ENCODE assay signal across 11 mouse cellular contexts in the genomic region with DNA sequence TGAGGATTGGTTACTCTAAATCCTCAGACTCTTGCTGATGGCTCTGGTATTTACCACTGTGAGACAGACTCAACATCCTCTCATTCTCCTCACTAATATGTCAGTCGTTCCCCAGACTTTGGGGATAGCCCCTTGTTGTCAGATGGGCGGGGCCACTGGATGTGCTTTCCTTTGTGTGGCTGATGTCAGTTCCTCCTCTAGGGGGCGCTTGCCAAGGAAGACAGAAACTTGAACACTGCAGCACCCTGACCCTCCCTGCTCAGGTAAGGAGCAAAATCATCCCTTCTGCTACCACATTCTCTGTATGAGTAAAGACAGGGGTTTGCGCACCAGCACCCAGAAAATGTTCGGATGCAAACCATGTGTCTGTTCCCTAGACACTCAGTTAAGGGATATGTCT.
A peak's percentile ranks its signal among the peaks of the same experiment; 100 is the strongest.
DNase-seq lines count a peak whose midpoint lies in the region; ATAC-seq and TF ChIP-seq lines count a peak whose summit lies in the region.
"Had no signal": no experiment of that assay in that cellular context is flagged by ENCODE, and none has a peak within 500 bp of the region (broad histone marks: within the 10 kb centered on the region; RNA-seq: fewer than 3 reads in every experiment).

No protein-coding gene starts in this region.

- peak; percentile 37; the same call in 1 of the 2 replicates for TF ChIP-seq CTCF in liver, adult 2 months (IDR thresholded peaks at IDR 0.05; ENCODE audit: low read depth, low read length)
- TF ChIP-seq CTCF in brain, embryonic 14.5 days (IDR thresholded peaks at IDR 0.05; ENCODE audit: borderline replicate concordance, extremely low read depth, insufficient read depth, insufficient read length): peak; percentile 39; the same call in 1 of the 2 replicates

- no peak overlapping the region for H3K27ac ChIP-seq in liver, adult 2 months (replicated peaks; ENCODE audit: insufficient read depth, low read depth, low read length)
- H3K27ac ChIP-seq in liver, embryonic 12.5 days: no peak overlapping the region
- H3K27ac ChIP-seq: heart, embryonic 13.5 days; intestine, embryonic 15.5 days had no signal

- WGBS in liver, adult 2 months: 72% methylated on average over 5 of the region's 5 CpGs
- 47% methylated on average over 5 of the region's 5 CpGs for WGBS in liver, embryonic 12.5 days (ENCODE audit: insufficient replicate concordance)

- ATAC-seq in liver, embryonic 12.5 days: no peak
- no peak for ATAC-seq in cerebellum, adult (ENCODE audit: insufficient number of reproducible peaks, low FRiP score, low TSS enrichment)
- ATAC-seq: intestine, embryonic 15.5 days had no signal

- H3K79me2 ChIP-seq in liver, adult 2 months (ENCODE audit: control insufficient read depth, insufficient read depth, low read length): no peaks in the 10 kb centered on the region

- peak; percentile 82 for DNase-seq in heart, adult 11 months
- DNase-seq in heart, adult 9 months (ENCODE audit: low spot score in 2 of 2): no peak
- no peak for DNase-seq in liver, adult 2 months (ENCODE audit: extremely low read depth, low read depth, low spot score)
- DNase-seq in brain, embryonic 14.5 days (ENCODE audit: low read depth): no peak
- peak; percentile 32 for DNase-seq in retina, postnatal 1 day
- no peak for DNase-seq in spleen, postnatal 36 days (ENCODE audit: low spot score in 2 of 2)
- DNase-seq: right cerebral cortex, adult 18-20 months had no signal

- H3K27me3 ChIP-seq in liver, adult 2 months (ENCODE audit: control insufficient read depth, insufficient read depth, low read length): no peaks in the 10 kb centered on the region
- no peaks in the 10 kb centered on the region for H3K27me3 ChIP-seq in liver, embryonic 12.5 days (replicated peaks)
- H3K27me3 ChIP-seq: heart, embryonic 13.5 days; intestine, embryonic 15.5 days had no signal

- no peak overlapping the region for H3K4me3 ChIP-seq in liver, adult 2 months (ENCODE audit: insufficient read depth, low read depth, low read length)
- H3K4me3 ChIP-seq in liver, embryonic 12.5 days: no peak overlapping the region
- H3K4me3 ChIP-seq: heart, embryonic 13.5 days; intestine, embryonic 15.5 days had no signal

- H3K4me2 ChIP-seq in liver, embryonic 12.5 days: no peak overlapping the region
- H3K4me2 ChIP-seq: heart, embryonic 13.5 days; intestine, embryonic 15.5 days had no signal

- H3K9me3 ChIP-seq in liver, embryonic 12.5 days (replicated peaks): no peaks in the 10 kb centered on the region
- H3K9me3 ChIP-seq: heart, embryonic 13.5 days; intestine, embryonic 15.5 days had no signal

- no peaks in the 10 kb centered on the region for H3K4me1 ChIP-seq in liver, adult 2 months (ENCODE audit: control insufficient read depth, insufficient read depth, low read length)
- no peaks in the 10 kb centered on the region for H3K4me1 ChIP-seq in liver, embryonic 12.5 days
- H3K4me1 ChIP-seq: intestine, embryonic 15.5 days had no signal

- TF ChIP-seq POLR2A in liver, adult 2 months (IDR thresholded peaks at IDR 0.05; ENCODE audit: extremely low read depth, insufficient read depth, low read length): no peak
- TF ChIP-seq POLR2A in brain, embryonic 14.5 days (IDR thresholded peaks at IDR 0.05; ENCODE audit: borderline replicate concordance, extremely low read depth, insufficient read depth, insufficient read length, poor library complexity, severe bottlenecking): no peak

- no peaks in the 10 kb centered on the region for H3K36me3 ChIP-seq in liver, adult 2 months (ENCODE audit: control insufficient read depth, insufficient read depth, low read length)
- H3K36me3 ChIP-seq in liver, embryonic 12.5 days: no peaks in the 10 kb centered on the region
- H3K36me3 ChIP-seq: heart, embryonic 13.5 days; intestine, embryonic 15.5 days had no signal

- H3K9ac ChIP-seq in liver, adult 2 months (ENCODE audit: low read depth, low read length): no peak overlapping the region
- no peak overlapping the region for H3K9ac ChIP-seq in liver, embryonic 12.5 days
- H3K9ac ChIP-seq: heart, embryonic 13.5 days; intestine, embryonic 15.5 days had no signal

Comparison
In these comparisons a context has a peak if more than half of its experiments do, and no peak if none do; other contexts are left out.
1. DNase-seq: peak in heart, adult 11 months (single experiment) and retina, postnatal 1 day (single experiment); none in heart, adult 9 months (0 of 2), liver, adult 2 months (single experiment), brain, embryonic 14.5 days (single experiment) and spleen, postnatal 36 days (0 of 2).